Mouse (Mus musculus) right cerebral cortex, postnatal 25 days (tissue): ENCODE results near the gene Gm20521.
A peak's percentile ranks its signal among the peaks of the same experiment; 100 is the strongest.

ENCODE experiments used
- DNase-seq: peaks from one replicate; pipeline ENCODE4 v3.0.0; 2022

Gene Gm20521

DNA sequence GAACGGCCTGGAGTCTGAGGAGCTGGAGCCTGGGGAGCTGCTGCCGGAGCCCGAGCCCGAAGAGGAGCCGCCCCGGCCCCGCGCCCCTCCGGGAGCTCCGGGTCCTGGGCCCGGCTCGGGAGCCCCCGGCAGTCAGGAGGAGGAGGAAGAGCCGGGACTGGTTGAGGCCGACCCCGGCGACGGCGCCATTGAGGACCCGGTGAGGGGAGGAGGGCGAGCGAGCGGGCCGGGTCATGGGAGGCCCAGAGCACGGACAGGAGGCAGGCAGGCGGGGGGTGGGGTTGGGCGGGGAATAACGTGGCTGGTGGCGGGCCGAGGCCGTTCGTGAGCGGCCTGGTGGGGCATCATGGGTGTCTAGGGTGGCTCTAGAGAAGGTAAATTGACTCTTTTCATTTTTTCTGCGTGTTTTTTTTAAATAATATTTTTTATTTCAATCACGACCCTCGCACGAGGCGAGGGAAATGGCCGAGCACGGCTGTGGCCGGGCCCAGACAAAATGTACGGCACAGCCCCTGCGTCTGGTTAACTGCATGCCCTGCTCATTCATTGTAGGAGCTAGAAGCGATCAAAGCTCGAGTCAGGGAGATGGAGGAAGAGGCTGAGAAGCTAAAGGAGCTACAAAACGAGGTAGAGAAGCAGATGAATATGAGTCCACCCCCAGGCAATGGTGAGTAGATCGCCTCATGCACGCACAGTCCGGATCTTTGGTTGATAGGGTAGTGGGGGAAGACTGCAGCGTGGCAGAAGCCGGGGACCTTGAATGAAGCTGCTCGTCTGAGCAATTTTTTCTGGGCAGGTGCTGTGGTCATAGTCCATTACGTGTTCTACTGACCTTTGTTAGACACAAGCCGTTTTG is 11.3 kb downstream of the Gm20521 start:
- DNase-seq: no peak

DNA sequence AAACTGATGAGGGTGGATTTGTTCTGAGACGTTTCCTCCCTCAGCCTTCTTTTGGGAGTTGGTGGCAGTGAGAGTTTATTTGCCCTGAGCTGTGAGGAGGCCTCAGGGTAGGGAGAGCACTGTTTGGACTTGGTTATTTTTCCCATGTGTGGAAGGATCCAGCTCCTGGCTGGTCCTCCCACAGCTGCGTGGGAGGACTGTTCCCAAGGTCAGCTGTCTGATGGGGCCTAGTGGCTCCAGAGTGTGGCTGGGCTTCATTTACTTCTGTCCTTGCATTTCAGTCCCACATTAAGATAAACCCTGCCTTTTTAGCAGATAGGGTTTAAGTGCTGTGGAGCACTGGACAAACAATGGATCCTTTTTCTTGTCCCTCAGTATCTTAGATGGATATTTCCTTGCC is 14.2 kb downstream of the Gm20521 start:
- no peak for DNase-seq

DNA sequence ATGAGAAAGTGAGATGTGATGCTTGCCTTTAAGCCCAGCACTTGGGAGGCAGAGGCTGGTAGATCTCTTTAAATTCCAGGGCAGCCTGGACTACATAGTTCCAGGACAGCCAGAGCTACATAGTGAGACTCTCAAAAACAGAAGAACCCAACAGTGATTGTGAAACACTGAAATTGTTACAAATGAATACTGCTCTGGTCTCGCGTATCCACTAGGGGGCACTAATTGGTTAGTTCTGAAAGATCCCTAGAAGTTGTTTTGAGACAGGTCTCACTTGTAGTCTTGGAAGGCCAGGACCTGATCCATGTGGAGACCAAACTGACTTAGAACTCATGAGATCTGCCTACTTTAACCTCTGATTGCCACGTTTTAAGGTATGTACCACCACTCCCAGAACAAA is 17.1 kb downstream of the Gm20521 start:
- DNase-seq: peak; percentile 53

DNA sequence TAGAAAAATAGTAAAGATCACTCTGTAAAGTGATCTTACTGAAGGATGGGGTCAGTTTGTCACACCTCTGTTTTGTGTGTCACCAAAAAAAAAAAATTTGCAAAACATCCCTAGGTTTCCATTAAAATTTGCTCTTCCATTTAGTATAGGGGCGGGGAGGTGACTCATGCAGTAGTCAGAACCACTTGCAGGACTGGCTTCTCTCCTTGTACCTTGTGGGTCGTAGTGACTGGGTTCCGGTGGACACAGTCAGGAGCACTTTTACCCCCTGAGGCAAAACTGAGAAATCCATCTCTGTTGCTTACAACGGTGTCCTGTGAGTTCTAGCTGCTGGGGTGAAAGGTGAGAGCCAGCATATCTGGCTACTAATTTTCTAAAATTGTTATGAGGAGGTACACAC is 20.4 kb downstream of the Gm20521 start:
- DNase-seq: no peak

DNA sequence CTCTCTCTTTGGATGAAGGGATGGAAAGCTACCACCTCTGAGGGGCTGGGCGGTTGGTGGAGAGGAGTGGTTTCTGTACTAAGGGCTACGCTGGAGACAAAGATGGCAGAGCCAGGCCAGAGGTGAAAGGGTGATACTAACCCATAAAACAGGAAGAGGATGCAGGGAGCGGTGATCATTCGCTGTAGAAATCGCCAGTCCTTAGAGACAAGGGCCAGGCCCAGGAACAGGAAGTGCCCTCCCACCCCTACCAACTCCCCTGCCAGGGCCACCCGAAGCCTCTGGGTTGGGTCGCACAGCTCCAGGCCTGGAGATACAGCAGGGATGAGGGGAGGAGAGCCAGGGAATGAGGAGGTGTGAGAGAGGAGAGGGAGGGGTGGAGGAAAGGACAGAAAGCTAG is 25.4 kb downstream of the Gm20521 start:
- no peak for DNase-seq

DNA sequence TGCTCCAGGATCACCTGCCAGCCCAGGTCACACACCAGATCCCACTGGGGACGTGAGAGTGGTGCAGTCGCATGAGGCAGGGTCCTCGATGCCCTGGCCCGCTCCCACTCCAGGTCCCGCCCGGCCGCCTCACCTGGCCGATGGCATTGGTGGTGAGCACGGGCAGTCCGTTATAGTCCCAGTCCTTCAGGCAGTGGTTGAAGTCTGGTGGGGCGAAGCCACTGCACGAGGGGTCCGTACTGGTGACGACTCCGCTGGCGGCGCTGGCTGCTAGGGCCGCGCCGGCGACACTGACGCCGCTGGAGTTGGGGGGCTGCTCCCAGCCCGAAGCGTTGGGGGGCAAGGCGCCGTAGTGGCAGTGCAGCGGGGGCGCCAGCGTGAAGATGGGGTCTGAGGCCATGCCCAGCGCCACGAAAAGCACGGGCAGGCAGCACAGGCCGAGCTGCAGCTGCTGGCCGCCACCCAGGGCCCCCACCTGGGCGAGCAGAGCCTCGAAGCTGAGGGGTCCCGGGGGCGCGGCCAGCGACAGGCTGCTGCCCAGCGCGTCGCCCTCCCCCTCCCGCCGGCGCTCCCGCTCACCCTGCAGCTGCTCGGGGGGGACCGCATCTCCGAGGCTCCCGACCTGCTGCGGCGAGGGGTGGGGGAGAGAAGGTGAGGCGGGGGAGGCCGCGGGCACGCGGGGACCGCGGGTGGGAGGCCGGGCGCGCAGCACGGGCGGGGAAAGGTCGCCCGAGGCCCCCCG is 29.0 kb downstream of the Gm20521 start:
- peak; percentile 40 for DNase-seq

DNA sequence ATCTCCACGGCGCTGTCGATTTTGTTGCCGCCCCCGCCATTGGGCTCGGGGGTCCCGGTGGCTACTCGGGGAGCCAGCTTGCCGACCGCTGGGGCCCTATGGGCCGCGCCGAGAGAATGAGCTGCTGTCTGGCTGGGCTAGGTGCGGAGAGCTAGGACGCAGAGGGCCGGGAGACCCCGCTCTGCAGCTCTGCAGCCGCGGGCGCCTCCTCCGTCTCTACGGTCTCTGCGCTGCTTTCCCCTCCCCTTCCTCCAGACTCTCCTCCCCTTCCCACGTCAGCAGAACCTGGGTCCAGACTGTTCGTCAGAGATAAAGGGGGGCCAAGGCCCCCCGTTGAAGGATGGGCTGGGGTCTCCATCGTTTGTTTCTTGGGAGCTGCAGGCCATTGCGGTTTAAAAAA is 29.6 kb downstream of the Gm20521 start, which contains the start of gene Slc22a17:
Gene Slc22a17, minus strand, starts transcription at position 247 of the 400 bp plus-strand sequence.
- DNase-seq: peak; percentile 84

DNA sequence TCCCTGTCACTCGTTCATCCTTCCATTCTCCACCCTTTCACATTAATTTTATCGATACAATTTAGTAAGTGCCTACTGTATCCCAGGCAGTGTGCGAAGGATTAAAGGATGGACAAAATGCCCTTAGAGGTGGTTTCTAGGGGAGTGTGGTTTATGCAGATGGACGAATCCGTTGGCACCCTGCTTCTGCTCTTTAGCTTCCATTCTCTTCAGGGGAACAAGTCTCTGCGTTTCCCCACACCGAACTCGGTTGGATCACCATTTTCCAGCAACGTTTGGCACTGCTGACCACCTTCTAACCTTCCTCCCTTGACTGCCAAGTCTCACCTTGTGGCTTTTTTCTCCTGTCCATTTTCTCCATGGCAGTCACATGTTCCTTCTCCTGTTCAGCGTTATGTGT is 30.1 kb downstream of the Gm20521 start:
- no peak for DNase-seq

DNA sequence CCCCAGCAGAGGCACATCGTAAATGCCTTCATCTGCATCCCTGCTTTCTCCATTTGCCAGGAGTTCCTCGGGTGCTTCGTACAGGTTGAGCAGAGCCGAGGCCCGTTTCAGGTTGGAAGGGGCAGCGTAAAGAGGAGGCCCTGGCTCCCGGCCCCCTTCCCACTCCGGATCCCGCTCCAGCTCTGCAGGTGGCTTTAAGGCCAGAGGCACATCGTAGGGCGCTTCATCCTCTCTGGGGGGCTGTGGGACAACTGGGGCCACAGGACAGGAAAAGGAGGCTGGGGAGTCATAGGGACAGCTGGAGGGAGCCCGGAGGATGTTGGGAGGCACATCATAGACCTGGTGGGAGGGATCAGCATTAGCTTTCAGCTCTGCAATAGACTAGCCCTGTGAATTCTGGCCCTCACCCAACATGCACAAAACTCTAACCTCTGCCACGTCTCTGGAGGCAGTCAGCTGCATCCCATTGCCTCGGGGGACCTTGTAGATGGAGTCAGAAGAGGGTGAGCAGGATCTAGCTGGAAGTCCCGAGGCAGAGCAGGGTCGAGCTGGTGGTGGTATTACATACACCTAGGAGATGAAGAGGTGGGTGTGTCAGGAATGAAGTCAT is 36.9 kb downstream of the Gm20521 start:
- no peak for DNase-seq

DNA sequence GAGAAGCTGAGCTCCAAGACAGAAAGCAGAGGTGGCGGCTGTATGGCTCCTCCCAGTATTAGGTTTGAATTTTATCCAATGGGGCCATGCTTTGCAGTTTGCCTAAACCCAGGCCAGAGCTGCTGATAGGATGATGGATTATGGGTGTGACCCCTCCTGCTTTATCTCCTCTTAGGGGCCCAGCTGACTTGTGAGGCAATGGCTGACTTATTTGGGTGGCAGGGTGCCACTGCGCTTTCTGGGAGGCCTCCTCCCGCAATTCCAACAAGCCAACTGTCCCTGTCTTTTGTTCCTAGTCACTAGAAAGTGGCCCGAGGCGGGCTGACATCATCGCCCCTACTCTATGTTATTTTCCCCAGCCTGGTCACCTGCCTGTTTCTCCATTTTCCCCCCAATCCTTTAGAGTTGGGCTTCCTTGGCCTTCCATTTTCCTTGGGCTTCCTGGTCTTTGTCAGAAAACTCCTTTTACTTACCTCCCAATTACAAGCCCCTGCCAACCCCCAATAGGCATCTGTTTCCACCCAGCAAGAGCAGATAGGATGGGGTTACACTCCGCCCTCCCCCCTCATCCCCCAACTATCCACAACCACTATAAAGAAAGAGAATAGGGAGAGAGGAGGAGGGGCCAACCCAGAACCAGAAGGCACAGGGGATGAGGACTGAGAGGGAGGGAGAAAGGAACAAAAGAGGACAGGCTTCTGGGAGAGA is 41.6 kb downstream of the Gm20521 start:
- DNase-seq: no peak

DNA sequence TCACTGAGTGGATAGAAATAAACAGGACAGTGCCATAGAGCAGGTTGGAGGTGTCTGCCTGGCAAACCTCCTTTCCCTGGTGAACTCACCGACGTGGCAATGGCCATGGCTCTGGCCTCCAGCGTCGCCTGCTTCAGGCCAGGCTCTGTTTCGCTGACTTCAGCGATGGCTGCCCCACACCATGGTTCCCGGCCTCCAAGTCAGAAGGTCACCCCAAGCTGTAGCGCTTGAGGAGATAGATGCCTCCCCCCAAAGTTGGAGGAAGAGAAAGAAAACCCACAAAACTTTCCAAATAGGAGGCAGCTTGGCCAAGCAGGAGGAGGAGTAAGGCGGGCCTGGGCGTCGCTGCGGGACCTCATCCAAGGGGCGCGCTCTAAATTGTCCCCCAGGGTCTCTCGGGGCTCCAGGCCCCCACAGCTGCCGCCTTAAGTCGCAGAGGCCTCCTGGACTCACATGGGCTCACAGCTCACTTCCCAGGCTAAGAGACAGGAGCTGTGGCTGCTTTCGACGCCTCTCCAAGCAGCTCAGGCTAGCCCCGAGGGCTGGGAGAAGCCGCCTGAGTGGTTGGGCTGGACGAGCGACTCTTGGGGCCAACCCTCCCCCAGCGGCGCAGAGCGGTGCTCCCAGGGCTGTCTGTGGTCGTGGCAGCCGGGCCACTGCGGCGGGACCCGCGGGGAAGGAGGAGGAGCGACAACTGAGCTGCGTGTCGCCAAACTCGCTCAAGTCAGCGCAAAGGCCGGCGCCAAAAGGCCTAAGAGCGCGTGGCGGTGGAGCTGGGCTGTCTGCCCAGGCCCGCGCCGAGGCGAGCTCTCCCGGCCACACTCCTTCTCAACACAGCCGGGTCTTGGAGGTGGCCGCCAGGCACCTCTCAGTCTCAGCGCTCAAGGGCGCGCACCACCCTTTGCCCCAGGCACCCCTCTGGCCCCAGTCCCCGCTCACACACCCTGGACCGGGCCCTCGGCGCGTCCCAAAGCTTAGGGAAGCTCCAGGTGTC is 42.4 kb downstream of the Gm20521 start, which contains the start of gene Efs:
Gene Efs, minus strand, starts transcription at position 778 of the 994 bp plus-strand sequence.
- peak; percentile 47 for DNase-seq

DNA sequence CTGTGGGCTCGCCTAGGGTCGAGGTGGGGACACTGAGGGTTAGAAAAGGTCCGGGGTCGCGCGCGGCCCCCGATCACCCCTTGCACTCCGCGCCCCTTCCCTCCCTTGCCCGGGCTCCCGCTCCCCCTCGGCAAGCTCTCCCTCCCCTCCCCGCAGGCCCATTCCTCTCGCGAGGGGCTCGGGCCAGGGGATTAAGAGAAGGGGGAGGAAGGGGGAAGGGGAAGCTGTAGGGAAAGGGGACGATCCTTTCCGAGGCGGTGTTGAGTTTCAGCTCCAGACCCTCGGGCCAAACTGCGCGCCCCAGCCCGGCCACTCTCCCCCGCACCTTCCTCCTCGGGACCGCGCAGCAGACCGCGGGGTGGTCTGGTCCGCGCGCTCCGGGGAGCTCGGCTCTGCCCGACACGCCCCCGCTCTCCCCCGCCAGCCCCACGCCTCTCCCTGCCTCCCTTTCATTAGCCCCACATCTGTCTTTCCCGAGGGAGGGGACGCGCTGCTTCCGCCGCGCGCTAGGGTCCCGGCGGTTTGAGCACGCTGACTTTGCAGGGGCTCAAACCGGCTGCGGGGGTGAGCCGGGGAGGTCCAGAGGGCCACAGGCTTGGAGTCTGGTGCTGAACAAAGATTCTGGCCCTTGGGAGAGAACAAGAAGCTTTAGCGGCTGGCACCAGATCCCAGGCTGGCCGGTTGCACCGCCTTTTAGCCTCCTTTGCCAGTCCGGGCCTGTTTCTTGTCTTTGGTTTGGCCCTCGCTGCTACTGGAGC is 43.3 kb downstream of the Gm20521 start:
- no peak for DNase-seq

DNA sequence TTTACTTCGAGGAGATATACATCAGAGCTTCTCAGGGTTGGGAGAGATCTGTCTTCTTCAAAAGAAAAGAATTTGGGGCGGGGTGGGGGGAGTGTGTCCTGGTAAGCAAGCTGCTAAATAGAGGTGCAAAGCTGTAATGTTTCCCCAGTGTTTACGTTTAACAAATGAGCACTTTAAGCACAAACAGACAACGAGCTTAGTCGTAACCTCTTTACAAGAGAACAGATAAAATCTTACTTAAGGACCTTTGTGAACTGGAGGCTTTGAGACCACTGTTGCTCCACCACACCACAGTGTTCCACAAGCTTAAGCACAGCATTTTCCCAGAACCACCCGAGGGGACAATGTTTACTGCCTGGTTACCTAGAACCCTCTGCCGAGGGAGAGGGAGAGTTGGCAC is 44.1 kb downstream of the Gm20521 start:
- DNase-seq: no peak

DNA sequence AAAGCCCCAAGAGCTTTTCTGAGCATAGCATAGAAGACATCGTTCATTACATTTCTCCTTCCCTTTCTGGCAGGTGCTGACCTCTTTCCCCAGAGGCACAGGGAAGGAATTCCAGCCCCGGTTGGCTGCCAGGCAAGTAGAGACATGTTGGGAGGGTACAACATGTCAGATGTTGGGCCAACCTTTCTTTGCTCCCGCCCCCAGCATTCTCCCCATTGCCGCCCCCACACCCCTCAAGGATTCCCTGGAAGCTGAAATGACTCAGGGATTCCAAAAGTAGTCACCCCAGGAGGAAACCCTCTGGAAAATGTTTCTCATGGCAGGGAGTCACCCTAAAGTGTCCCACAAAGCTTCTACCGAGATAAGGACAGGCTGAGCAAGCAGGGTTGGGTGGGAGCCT is 46.6 kb downstream of the Gm20521 start:
- no peak for DNase-seq

DNA sequence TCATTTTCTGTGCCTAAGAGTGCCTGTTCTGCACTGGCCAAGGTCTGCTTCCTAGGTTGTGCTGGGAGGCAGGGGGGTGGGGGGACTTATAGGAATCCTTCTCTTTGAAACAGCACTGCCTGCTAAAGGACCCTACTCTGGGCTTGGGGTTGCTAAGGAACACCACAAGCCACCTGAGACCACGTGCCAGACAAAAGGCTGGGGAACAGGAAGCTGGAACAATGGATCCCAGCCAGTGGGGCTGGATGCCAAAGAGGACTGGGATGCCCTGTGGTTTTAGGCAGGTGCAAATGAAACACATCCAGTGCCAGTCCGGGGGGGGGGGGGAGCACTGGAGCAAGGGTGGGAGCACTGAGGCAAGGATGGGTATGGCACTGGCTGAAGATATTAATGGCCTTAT is 47.2 kb downstream of the Gm20521 start:
- no peak for DNase-seq

DNA sequence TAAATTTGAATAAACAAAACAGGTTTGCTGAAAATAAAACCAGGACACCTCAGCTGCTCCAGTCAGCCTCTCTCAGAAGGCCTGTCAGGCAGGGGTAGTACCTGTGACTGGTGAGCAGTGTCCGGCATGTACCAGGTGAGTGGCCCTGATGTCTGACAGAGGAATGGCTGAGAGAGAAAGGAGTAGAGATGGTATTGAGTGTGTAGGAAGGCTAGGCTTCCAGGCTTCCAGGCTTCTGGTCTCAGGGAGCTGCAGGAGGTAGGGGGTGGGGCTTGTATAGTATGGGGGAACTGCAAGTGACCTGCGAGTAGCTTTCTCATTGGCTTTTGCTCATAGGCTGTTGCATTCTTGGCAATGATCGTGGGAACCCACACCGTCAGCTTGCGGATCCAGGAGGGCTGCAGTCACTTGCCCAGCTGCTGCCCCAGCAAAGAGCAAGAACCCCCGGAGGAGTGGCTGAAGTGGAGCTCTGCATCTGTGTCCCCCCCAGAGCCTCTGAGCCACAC is 49.5 kb downstream of the Gm20521 start, which contains the start of gene Il25:
Gene Il25, plus strand, starts transcription at position 51 of the 506 bp plus-strand sequence.
- no peak for DNase-seq

DNA sequence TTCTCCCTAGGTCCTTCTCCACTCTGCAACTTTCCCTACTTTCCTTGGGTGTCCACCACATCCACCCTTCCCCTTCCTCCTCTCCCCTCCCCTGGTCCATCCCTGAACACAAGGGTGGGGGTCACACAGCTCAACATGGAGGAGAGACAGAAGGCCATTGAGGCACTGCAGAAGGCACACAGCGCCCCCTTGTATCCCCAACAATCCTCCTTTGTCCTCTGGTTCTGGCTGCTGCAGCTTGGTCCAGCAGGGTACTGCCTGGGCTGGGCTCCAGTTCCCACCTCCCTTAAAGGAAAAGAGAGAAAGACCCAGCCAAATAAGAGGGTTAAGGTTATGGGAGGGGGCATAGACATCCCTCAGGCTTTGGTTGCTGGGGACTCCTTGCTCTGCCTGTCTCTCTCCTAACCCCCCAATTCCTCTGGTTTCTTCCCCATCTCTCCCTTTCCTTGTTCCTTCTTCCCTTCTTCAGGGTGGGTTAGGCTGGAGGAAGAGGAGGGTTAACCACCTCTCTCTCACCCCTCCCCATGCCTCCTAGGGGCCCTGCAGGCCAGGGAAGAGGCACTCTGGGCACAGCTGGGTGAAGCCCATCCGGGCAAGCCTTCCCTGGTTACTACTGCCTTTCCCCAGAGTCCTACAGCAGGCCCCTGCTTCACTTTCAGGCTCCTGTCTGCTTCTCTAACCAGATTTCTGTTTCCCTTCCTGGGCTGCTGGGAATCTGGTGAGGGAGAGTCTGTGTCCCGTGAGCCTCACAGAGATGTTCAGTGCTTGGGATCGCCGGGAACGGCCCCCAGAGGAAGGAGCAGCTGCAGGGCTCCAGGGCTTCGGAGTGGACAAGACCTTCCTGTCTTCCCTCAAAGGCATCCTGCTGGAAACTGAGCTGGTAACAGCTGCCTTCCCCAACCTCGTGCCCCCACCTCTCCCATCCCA is 52.9 kb downstream of the Gm20521 start, which contains the start of gene Cmtm5:
Gene Cmtm5, plus strand, starts transcription at position 358 of the 927 bp plus-strand sequence.
- peak; percentile 45 for DNase-seq

DNA sequence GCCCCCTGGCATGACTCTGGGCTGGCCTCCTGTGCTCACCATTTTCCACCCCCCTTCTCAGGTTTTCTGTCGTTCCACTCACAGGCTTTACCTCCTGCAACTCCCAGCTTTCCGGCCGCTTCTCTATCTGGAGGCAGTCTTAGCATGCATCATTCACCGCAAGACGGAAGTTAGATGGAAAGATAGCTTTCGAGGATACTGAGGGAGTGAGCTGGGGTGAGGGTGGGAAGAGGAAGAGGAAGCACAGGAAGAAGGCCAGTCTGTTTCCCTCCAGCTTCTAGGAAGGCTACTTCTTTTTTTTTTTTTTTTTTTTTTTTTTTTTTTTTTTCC is 53.6 kb downstream of the Gm20521 start:
- DNase-seq: no peak
